Mouse (Mus musculus) embryonic facial prominence, embryonic 13.5 days (tissue): ENCODE results near the gene 4930579F01Rik. TPM values are rescaled to one million over a fixed set of nuclear protein-coding genes. Genes with fewer than 3 reads are reported as not detected.

Experiments
- ATAC-seq: fragments of 200-750 bp; cut with Nextera tagmentation; 2 replicates; pipeline ENCODE4 v1.8.0; 2017; ENCODE audit warnings: low read depth; ENCODE audit not compliant: insufficient number of reproducible peaks, insufficient read depth, low FRiP score, low TSS enrichment
- H3K27ac ChIP-seq: fragments of 300-500 bp; sonication (generic); 2 replicates; pipeline ENCODE4 v1.5.1; 2015; ENCODE audit warnings: moderate library complexity, mild to moderate bottlenecking, inconsistent platforms
- H3K27me3 ChIP-seq: fragments of 300-500 bp; sonication (generic); 2 replicates; pipeline ENCODE4 v1.6.1; 2015; ENCODE audit warnings: mild to moderate bottlenecking, inconsistent platforms
- H3K36me3 ChIP-seq: fragments of 300-500 bp; sonication (generic); 2 replicates; pipeline ENCODE4 v1.6.1; 2015; ENCODE audit warnings: mild to moderate bottlenecking, inconsistent platforms
- H3K4me1 ChIP-seq: fragments of 300-500 bp; sonication (generic); 2 replicates; pipeline ENCODE4 v1.6.1; 2015; ENCODE audit warnings: inconsistent platforms
- H3K4me2 ChIP-seq: fragments of 300-500 bp; sonication (generic); 2 replicates; pipeline ENCODE4 v1.6.1; 2015; ENCODE audit warnings: moderate library complexity, mild to moderate bottlenecking, inconsistent platforms
- H3K4me3 ChIP-seq: fragments of 300-500 bp; sonication (generic); 2 replicates; pipeline ENCODE4 v1.5.1; 2015; ENCODE audit warnings: mild to moderate bottlenecking, inconsistent platforms
- H3K9ac ChIP-seq: fragments of 300-500 bp; sonication (generic); 2 replicates; pipeline ENCODE4 v1.6.1; 2015; ENCODE audit warnings: mild to moderate bottlenecking, inconsistent platforms
- H3K9me3 ChIP-seq: fragments of 300-500 bp; sonication (generic); 2 replicates; pipeline ENCODE4 v1.6.1; 2016; ENCODE audit warnings: inconsistent platforms
- WGBS: fragments of 180-500 bp; shearing (Covaris S2); methylation state at CpG from one replicate; pipeline ENCODE4 v1.1.7; 2015; ENCODE audit warnings: mixed read lengths; 5-methylcytosine and 5-hydroxymethylcytosine counted together
- polyA plus RNA-seq: library from polyadenylated mRNA; unstranded; fragments of >200 nt; fragmentation: Nextera tagmentation; extraction: Ambion mirVana; gene quantifications from 2 replicates; pipeline ENCODE4 v1.2.1, GENCODE M21; 2015

4930579F01Rik gene
- 0.74 and 0.81 TPM in 2 replicates for polyA plus RNA-seq

- 82% methylated on average over 15 of the region's 15 CpGs for WGBS
Observed at GRCm38 (mm10) chr3:138193683-138194302, at the start of gene 4930579F01Rik. Gene 4930579F01Rik, minus strand, starts transcription at chr3:138193825.

GRCm38 (mm10) chr3:138242933-138243332, 49.3 kb upstream of the 4930579F01Rik start:
- Histone ChIP-seq H3K27me3 (no peaks in the 10 kb centered on the region), H3K27ac (no peak overlapping the region), H3K36me3 (no peaks in the 10 kb centered on the region), H3K9ac (no peak overlapping the region), H3K4me2 (no peak overlapping the region), H3K4me1 (peaks cover 4% of the 10 kb centered on the region; the same call in 1 of the 2 replicates), H3K4me3 (no peak overlapping the region), H3K9me3 (no peaks in the 10 kb centered on the region)
- ATAC-seq, result no peak
- WGBS, result 78% methylated on average over 6 of the region's 6 CpGs

More at GRCm38 (mm10) chr3:138193683-138194302, at the start of gene 4930579F01Rik:
- H3K36me3 ChIP-seq, result no peaks in the 10 kb centered on the region
- no peak within 1 kb of the TSS for H3K9ac ChIP-seq
- no peaks in the 10 kb centered on the region for H3K27me3 ChIP-seq
- H3K4me2 ChIP-seq, result no peak within 1 kb of the TSS
- no peak within 1 kb of the TSS for H3K27ac ChIP-seq
- no peak for ATAC-seq
- peaks cover 4% of the 10 kb centered on the region; the same call in 1 of the 2 replicates for H3K4me1 ChIP-seq
- H3K4me3 ChIP-seq, result no peak within 1 kb of the TSS
- no peaks in the 10 kb centered on the region for H3K9me3 ChIP-seq

DNA sequence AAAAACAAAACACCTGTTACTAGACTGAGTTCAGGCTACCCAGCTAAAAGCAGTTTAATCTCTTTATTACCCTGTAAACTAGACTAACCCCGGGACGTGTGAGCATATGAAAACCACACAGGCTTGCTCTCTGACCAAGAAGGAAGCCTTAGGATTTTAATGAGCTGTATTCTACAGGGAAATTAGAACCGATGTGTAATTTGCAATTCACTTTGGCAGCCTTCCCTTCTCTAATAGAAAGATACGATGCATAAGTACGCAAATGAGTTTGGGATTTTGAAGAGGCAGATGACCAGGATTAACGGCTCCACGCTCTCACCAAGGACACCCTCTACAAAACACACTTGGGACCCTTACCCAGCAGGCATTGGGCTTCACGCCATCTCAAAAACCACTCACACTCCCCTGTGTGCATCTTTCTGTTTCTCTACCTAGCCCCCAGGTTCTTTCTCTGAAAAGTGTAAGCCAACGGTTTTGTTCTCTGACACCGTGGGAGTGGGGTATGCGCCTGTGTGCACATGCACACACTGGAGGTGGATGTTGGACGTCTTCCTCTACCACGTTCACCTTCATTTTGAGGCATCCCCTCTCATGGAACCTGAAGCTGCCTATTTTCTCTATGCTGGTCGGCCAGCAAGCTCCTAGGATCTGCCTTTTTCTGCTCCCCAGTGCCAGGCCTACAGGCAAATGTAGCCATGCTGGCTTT, 48.5 kb upstream of the 4930579F01Rik start:
- Histone ChIP-seq H3K4me3 (no peak overlapping the region), H3K36me3 (no peaks in the 10 kb centered on the region), H3K27me3 (no peaks in the 10 kb centered on the region), H3K4me1 (0 out of 2 replicates have a peak, but pooled peaks cover 3% of the 10 kb centered on the region), H3K27ac (no peak overlapping the region), H3K9me3 (no peaks in the 10 kb centered on the region), H3K4me2 (no peak overlapping the region), H3K9ac (no peak overlapping the region)
- WGBS, result 76% methylated on average over 14 of the region's 14 CpGs
- ATAC-seq, result no peak

DNA sequence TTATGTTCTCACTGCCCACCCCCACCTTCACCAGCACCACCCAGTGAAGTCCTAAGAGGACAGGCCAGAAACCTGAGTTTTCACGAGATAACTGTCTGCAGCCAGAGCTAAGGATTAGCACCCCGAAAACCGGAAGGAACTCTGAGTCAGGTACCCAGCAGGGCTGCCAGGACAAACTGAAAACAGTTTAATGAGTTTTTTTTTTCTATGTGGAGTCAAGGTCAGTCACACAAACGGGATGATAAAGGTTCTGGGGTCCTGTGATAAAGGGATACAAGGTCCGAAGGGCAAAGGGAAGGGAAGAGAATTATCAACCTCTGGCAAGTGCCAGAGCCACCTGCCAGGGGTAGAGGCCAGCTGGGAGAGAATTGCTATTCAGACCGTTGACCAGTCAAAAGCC, 47.7 kb upstream of the 4930579F01Rik start:
- no peak overlapping the region for H3K4me2 ChIP-seq

GRCm38 (mm10) chr3:138240942-138241341, 47.3 kb upstream of the 4930579F01Rik start:
- no peak for ATAC-seq
- WGBS, result 71% methylated on average over 5 of the region's 5 CpGs
- Histone ChIP-seq H3K36me3 (no peaks in the 10 kb centered on the region), H3K27ac (no peak overlapping the region), H3K4me3 (no peak overlapping the region), H3K4me1 (no peaks in the 10 kb centered on the region), H3K9ac (no peak overlapping the region), H3K27me3 (no peaks in the 10 kb centered on the region), H3K9me3 (no peaks in the 10 kb centered on the region), H3K4me2 (no peak overlapping the region)

More for the DNA sequence above, 47.7 kb upstream of the 4930579F01Rik start:
- no peak for ATAC-seq
- 71% methylated on average over 6 of the region's 6 CpGs for WGBS
- H3K4me3 ChIP-seq, result no peak overlapping the region
- H3K27ac ChIP-seq, result no peak overlapping the region
- H3K27me3 ChIP-seq, result no peaks in the 10 kb centered on the region
- no peaks in the 10 kb centered on the region for H3K36me3 ChIP-seq
- H3K4me1 ChIP-seq, result no peaks in the 10 kb centered on the region
- no peak overlapping the region for H3K9ac ChIP-seq
- no peaks in the 10 kb centered on the region for H3K9me3 ChIP-seq

DNA sequence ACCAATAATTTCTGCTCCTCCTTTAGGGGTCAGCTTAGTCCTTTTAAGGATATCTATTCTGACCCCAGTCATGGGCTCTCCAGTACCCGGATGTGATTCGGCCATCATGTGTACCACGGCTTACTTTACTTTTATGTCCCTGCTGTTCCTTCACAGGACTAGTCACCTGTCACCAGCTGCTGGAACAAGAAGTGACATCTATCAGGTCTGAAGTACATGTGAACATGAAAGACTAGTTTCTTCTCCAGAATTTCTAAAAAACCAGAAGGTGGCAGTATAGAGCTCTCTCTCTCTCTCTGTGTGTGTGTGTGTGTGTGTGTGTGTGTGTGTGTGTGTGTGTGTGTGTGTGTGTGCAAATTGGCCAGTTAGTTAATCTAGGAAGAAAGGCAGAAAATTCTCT, 46.8 kb upstream of the 4930579F01Rik start:
- H3K4me2 ChIP-seq, result no peak overlapping the region
- ATAC-seq, result no peak
- no peak overlapping the region for H3K9ac ChIP-seq
- H3K36me3 ChIP-seq, result no peaks in the 10 kb centered on the region
- 79% methylated on average over 3 of the region's 3 CpGs for WGBS
- H3K27me3 ChIP-seq, result no peaks in the 10 kb centered on the region
- no peak overlapping the region for H3K4me3 ChIP-seq
- no peaks in the 10 kb centered on the region for H3K4me1 ChIP-seq
- no peak overlapping the region for H3K27ac ChIP-seq
- no peaks in the 10 kb centered on the region for H3K9me3 ChIP-seq

GRCm38 (mm10) chr3:138239461-138239860, 45.8 kb upstream of the 4930579F01Rik start:
- Histone ChIP-seq H3K9ac (no peak overlapping the region), H3K27ac (no peak overlapping the region), H3K4me3 (no peak overlapping the region), H3K4me1 (no peaks in the 10 kb centered on the region), H3K36me3 (no peaks in the 10 kb centered on the region), H3K4me2 (no peak overlapping the region), H3K9me3 (no peaks in the 10 kb centered on the region), H3K27me3 (no peaks in the 10 kb centered on the region)
- 91% methylated on average over 6 of the region's 6 CpGs for WGBS
- no peak for ATAC-seq

DNA sequence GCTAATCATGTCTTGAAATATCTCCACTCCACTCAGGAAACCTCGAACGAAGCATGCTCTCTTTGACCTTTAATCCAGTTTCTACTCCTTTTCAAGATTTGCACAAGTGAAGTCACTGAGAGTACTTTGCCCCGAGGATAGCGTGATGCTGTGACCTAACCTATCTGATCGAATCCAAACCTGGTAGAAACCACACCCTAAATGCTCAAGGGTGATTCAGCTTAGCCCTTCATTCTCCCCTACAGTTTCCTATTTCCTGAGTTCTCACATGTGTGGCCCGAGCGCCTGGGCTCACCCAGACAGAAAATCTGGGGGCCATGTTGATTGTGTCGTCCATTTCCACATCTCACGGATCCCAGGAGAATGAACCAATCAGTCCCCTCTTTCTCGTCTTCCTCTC, 44.4 kb upstream of the 4930579F01Rik start:
- Histone ChIP-seq H3K4me3 (no peak overlapping the region), H3K27me3 (no peaks in the 10 kb centered on the region), H3K36me3 (no peaks in the 10 kb centered on the region), H3K27ac (no peak overlapping the region), H3K4me1 (no peaks in the 10 kb centered on the region), H3K9me3 (no peaks in the 10 kb centered on the region), H3K9ac (no peak overlapping the region), H3K4me2 (no peak overlapping the region)
- WGBS, result 80% methylated on average over 10 of the region's 10 CpGs
- no peak for ATAC-seq

GRCm38 (mm10) chr3:138236546-138237163, 43.0 kb upstream of the 4930579F01Rik start:
- Histone ChIP-seq H3K27me3 (no peaks in the 10 kb centered on the region), H3K27ac (no peak overlapping the region), H3K4me1 (no peaks in the 10 kb centered on the region), H3K36me3 (no peaks in the 10 kb centered on the region), H3K4me2 (no peak overlapping the region), H3K9ac (no peak overlapping the region), H3K9me3 (no peaks in the 10 kb centered on the region), H3K4me3 (no peak overlapping the region)
- WGBS, result 72% methylated on average over 11 of the region's 11 CpGs
- no peak for ATAC-seq

DNA sequence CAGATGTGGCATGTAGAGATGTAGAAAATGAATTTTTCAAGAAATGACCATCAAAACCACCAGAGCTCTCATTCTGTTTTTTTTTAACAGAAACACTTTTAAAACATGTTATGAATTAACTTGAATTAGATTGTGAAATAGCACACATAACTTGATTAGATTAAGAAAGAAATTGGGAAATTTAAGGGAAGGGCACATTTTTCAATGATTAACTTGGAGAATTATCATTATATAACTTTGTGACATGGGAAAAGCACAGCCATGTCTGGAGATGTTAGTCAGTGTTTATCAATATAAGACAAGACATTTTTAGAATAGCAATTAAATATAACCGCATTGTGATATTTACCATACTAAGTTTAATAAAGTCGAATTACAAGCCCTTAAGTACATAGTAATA, 37.9 kb upstream of the 4930579F01Rik start:
- Histone ChIP-seq H3K4me2 (no peak overlapping the region), H3K4me1 (peaks cover 7% of the 10 kb centered on the region), H3K36me3 (no peaks in the 10 kb centered on the region), H3K4me3 (no peak overlapping the region), H3K9me3 (no peaks in the 10 kb centered on the region), H3K27ac (no peak overlapping the region), H3K9ac (no peak overlapping the region), H3K27me3 (no peaks in the 10 kb centered on the region)
- WGBS, result 75% methylated on average over 2 of the region's 2 CpGs
- ATAC-seq, result no peak

DNA sequence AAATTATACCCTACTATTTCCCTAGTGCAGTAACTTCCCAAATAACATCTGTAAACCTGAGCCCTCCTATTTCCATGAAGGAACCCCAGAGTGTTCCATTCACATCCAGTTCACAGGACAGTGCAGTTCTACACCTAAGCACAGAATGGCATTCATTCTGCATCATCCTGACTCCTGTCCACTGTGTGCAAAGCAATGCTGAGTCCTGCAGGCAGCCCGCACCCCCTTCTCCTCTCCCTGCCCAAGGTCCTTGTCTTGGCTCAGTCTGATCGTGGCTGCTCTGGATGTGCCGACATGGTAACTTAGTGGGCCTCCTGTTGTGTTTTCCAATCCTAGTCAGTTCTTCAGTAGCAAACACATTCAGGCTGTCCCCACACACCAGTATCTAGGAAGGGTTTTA, 36.6 kb upstream of the 4930579F01Rik start:
- no peaks in the 10 kb centered on the region for H3K9me3 ChIP-seq
- 80% methylated on average over 3 of the region's 3 CpGs for WGBS
- no peak overlapping the region for H3K9ac ChIP-seq
- peaks cover 7% of the 10 kb centered on the region for H3K4me1 ChIP-seq
- H3K27ac ChIP-seq, result no peak overlapping the region
- no peaks in the 10 kb centered on the region for H3K36me3 ChIP-seq
- H3K27me3 ChIP-seq, result no peaks in the 10 kb centered on the region
- H3K4me2 ChIP-seq, result no peak overlapping the region
- no peak overlapping the region for H3K4me3 ChIP-seq
- ATAC-seq, result no peak

GRCm38 (mm10) chr3:138229448-138229847, 35.8 kb upstream of the 4930579F01Rik start:
- H3K36me3 ChIP-seq, result no peaks in the 10 kb centered on the region
- H3K27me3 ChIP-seq, result no peaks in the 10 kb centered on the region
- WGBS, result 89% methylated on average over 1 of the region's 1 CpGs
- no peaks in the 10 kb centered on the region for H3K9me3 ChIP-seq
- ATAC-seq, result no peak
- no peak overlapping the region for H3K4me2 ChIP-seq
- H3K4me1 ChIP-seq, result peaks cover 7% of the 10 kb centered on the region
- H3K27ac ChIP-seq, result no peak overlapping the region
- H3K4me3 ChIP-seq, result no peak overlapping the region
- H3K9ac ChIP-seq, result no peak overlapping the region
